Mouse (Mus musculus) ovary, postnatal 10 days (tissue): ENCODE measurements around the gene Gm20388.
"Not testable (repeated sequence)": the region's sequence is repeated elsewhere in the genome, so short reads cannot be mapped to it uniquely, and the experiment has no call there.

ENCODE experiments used
- DNase-seq: peaks from one replicate; pipeline ENCODE4 v3.0.0; 2022; ENCODE audit warnings: low spot score

Gm20388 gene

DNA sequence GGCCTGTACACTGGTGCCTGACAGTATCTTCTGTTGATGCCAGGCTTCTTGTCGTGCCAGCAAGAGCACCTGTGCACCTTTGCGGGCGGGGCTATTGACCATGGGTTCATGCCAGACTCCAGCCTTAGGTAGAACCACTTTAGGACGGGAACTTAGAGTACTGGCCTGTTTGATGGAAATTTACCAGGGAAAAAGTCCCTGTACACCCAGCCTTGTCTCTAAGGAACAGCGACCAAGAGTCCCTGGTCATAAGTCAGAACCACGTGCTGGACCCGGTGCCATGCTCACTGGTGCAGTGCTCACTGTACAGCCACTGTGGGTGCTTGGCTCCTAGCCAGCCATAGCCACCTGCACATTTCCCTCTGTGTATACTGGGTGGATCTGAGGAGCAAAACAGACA is 3478.4 kb downstream of the Gm20388 start:
- DNase-seq, result no peak

GRCm38 (mm10) chr8:123398308-123398707 is 3487.7 kb downstream of the Gm20388 start:
- no peak for DNase-seq

- no peak for DNase-seq
Measured at GRCm38 (mm10) chr8:123401936-123402335, 3491.3 kb downstream of the Gm20388 start.

GRCm38 (mm10) chr8:123402730-123403326 is 3492.2 kb downstream of the Gm20388 start:
- DNase-seq, result no peak

DNA sequence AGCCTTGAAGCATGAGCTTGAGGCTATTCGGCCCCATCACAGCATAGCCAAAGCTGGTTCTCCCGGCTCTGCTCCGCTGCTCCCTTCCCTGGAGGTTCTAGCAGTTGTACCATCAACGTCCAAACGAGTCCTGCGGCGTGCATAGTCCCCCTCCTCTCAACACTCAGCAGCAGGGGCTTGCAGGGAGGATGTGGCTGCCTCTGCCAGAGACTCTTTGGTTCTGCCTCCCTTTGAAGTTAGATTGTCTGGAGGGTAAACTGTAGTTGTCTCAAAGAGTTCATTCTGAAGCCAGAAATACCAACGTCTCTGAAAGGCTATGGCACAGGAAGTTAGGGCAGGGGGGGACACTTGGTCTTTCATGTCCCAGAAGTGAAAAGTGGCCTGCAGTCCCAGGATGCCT is 3493.9 kb downstream of the Gm20388 start:
- no peak for DNase-seq

DNA sequence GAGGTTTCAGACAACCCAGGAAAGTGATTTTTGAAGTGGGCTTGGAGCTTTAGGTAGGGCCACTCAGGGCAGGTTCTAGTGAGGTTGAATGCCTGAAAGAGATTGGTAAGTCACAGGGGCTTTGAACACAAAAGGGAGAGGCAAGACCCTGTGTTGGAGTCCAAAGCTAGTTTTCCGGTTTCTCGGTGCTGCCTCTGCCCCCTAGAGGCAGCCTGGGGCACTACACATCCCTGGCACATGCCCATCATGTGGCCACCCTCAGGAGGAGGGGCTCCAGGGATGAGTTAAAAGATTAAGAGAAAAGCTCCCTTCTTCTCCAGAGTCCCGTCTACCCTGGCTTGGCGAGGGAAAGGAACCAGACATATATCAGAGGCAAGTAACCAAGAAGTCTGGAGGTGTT is 3496.1 kb downstream of the Gm20388 start, which contains the start of gene Mc1r:
Gene Mc1r, plus strand, starts transcription at position 322 of the 400 bp plus-strand sequence.
- peak; percentile 34 for DNase-seq

GRCm38 (mm10) chr8:123407612-123408011 is 3497.0 kb downstream of the Gm20388 start:
- no peak for DNase-seq

- DNase-seq, result no peak
Measured at GRCm38 (mm10) chr8:123408586-123409544, 3498.2 kb downstream of the Gm20388 start.

DNA sequence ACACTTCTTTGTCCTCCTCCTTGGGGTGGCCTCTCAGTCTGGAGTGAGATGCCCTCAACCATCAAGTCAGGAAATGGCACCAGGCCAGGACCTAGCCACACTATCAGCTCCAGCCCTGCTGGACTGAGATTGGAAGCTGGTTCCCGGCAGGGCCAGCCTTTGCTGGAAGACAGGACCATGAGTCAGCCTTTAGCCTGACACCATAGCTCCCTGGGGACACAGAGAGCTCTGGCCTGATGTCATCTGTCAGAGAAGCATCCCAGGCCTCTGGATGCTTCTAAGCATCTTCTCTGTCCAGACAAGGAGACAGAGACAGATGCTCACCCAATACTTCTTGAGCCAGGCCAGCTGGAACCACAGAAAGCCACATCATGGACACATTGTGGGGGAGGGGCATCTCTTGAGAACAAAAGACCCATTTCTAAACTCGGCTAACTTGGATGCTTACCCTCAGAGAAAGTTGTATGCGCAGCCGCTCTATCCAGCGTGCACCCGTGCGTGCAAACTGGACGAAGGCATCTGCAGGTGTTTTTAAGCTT is 3499.5 kb downstream of the Gm20388 start:
- no peak for DNase-seq

GRCm38 (mm10) chr8:123410788-123411187 is 3500.1 kb downstream of the Gm20388 start:
- no peak for DNase-seq

GRCm38 (mm10) chr8:123411246-123411645 is 3500.6 kb downstream of the Gm20388 start, which contains the start of gene Tubb3:
TSS of gene Tubb3 (plus strand) at chr8:123411424.
- DNase-seq, result no peak

DNA sequence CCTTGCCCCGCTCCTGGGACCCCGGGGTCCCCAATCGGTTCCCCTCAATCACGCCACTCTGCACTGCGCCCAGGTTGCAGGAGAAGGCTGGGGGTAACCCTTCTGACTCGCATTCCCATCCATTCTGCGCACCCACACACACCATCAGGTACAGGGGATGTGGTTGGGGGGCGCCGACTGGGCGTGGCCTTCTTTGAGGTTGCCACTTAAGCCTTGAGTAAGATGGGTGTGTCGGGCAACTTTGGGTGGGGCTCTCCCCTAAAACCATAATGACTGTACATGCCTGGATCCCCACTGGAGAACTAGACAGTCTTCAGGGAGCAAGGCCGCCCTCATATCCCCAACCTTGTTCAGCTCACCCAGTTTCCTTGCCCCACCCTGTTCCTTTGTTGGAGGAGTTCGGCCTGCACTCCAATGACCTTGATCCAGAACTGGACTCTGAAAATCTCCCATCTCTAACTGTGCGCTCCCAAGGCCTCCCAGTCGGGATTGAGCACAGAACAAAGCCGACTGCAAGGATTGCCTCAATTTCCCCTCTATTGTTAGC is 3501.2 kb downstream of the Gm20388 start:
- DNase-seq, result no peak

GRCm38 (mm10) chr8:123412560-123413170 is 3502.0 kb downstream of the Gm20388 start:
- DNase-seq, result no peak

DNA sequence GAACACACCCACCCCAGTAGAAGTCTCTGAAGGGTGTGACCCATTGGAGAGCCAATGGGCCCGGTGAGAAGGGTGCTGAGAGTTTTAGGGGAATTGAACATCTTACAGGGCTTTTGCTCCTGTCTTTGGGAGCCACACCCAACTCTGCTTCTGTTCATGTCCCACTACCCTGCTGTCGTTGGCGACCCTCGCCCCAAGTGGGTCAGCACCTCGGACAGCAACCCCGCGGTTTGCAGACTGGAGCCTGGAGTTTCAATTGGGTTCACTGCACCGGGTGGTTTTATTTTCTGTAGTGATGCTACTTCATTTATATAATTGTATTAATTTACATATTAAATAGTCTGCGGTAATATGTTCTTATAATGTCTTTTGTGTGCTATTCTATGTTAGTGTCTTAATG is 3503.6 kb downstream of the Gm20388 start:
- no peak for DNase-seq

DNA sequence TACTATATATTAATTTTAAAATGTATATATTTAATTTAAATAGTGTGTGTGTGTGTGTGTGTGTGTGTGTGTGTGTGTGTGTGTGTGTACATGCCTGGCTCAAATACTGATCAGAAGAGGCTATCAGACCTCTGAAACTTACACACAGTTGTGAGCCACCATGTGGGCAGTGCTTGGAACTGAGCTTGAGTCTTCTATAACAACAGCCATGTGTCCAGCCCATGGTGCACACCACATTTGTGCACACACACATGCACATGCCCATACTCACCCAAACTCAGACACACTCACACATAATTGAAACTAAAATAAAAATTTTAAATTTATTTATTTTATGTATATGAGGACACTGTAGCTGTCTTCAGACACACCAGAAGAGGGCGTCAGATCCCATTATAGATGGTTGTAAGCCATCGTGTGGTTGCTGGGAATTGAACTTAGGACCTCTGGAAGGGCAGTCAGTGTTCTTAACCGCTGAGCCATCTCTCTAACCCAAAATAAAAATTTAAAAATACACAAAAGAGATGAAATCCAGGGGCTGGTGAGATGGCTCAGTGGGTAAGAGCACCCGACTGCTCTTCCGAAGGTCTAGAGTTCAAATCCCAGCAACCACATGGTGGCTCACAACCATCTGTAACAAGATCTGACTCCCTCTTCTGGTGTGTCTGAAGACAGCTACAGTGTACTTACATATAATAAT is 3504.5 kb downstream of the Gm20388 start:
- not testable (repeated sequence) for DNase-seq

GRCm38 (mm10) chr8:123415967-123416943 is 3505.6 kb downstream of the Gm20388 start:
- no peak for DNase-seq

DNA sequence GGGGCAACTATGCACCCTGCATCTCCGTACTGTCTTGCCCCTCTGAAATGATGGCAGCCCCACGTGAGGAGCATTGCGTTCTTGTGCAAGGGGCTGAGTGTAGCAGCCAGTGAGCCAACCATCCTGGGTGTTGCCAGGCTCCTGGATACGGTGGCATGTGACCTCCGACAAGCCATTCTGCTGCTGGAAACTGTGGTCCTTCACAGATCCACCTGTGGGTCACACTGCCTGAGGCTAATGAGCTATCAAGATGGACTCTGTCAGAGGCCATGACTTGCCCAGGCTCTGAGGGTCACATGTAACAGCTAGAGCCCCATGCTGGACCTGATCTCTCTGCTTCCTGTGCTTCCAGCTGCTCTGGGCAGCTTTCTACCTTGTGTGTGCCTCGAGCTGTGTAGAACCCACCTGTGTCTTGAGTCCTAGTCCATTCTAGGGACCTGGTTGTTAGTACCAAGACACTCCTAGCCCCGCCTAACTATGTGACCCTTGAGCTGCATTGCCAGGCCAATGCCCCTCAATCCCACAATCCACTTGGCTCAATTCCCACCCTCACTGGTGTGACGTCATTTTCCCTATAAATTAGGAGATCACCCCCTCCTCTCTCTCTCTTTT is 3506.4 kb downstream of the Gm20388 start:
- DNase-seq, result no peak

DNA sequence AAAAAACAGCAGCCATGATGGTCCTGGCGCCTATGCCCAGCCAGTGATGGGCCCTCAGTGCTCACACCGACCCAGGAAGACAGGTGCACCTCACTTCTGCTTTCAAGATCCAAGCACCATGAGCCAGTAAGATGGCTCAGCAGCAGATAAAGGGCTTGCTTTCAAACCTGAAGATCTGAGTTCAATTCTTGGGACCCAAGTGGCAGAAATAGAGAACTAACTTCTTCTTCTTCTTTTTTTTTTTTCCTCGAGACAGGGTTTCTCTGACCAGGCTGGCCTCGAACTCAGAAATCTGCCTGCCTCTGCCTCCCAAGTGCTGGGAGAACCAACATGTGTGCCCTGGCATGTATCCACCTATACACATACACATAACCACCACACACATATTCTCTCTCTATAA is 3509.1 kb downstream of the Gm20388 start:
- no peak for DNase-seq

DNA sequence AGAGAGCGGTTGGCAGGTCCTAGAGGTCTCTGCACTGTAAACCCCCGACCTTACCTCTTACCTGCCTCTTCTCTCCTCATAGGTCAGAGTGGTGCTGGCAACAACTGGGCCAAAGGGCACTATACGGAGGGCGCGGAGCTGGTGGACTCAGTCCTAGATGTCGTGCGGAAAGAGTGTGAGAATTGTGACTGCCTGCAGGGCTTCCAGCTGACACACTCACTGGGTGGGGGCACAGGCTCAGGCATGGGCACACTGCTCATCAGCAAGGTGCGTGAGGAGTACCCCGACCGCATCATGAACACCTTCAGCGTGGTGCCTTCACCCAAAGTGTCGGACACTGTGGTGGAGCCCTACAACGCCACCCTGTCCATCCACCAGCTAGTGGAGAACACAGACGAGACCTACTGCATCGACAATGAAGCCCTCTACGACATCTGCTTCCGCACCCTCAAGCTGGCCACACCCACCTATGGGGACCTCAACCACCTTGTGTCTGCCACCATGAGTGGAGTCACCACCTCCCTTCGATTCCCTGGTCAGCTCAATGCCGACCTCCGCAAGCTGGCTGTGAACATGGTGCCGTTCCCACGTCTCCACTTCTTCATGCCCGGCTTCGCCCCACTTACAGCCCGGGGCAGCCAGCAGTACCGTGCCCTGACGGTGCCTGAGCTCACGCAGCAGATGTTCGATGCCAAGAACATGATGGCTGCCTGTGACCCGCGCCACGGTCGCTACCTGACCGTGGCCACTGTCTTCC is 3510.1 kb downstream of the Gm20388 start:
- no peak for DNase-seq
